Mouse (Mus musculus) 3134 (cell line): ENCODE results near the gene Bpifa6.
A peak's percentile ranks its signal among the peaks of the same experiment; 100 is the strongest.
"Not testable (repeated sequence)": the region's sequence is repeated elsewhere in the genome, so short reads cannot be mapped to it uniquely, and the experiment has no call there.

Experiments used
- DNase-seq: peaks from one replicate; pipeline ENCODE4 v3.0.0-alpha.2; 2011; ENCODE audit warnings: low spot score; ENCODE audit not compliant: insufficient read length; ENCODE audit errors: extremely low read depth

The Bpifa6 gene

GRCm38 (mm10) chr2:154024676-154025075 is 49.9 kb downstream of the Bpifa6 start:
- DNase-seq, result not testable (repeated sequence)

DNA sequence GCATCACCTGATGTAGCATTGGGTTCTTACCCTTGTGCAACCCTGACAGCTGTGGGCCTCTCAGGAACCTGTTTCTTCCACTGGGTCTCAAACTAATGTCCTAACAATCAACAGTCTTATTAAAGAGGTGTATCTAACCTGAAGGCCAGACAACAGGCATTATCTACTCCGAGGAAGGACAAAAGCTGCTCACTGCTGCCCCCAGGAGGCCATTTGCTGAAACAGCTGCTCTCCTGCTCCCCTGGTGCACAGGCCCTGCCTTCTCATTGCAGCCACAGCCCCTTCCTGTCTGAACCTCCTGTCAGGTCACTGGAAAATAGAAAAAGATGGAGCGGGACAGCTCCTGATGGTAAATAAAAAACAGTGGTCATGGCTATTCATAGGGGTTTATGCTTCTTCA is 64.2 kb downstream of the Bpifa6 start:
- peak; percentile 7 for DNase-seq

DNA sequence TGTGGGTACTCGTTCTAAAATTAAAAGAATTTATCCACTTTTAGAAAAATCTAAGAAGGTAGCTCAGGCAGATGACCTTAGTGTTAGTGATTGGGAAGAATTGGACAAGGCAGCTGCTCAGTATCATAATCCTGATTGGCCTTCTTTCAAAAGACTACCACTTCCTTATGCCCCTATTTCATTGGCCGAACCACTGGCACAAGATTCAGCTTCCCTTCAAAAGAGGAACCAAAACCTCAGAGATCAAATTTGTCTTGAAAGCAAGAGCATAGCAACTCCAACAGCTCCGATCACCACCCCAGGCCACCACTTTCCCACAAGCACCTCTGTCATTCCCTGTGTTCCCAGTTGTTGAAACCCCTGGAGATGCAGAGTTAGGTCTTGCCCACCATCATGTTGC is 70.0 kb downstream of the Bpifa6 start:
- no peak for DNase-seq
